ENCODE assay signal across 20 mouse cellular contexts in the genomic region with DNA sequence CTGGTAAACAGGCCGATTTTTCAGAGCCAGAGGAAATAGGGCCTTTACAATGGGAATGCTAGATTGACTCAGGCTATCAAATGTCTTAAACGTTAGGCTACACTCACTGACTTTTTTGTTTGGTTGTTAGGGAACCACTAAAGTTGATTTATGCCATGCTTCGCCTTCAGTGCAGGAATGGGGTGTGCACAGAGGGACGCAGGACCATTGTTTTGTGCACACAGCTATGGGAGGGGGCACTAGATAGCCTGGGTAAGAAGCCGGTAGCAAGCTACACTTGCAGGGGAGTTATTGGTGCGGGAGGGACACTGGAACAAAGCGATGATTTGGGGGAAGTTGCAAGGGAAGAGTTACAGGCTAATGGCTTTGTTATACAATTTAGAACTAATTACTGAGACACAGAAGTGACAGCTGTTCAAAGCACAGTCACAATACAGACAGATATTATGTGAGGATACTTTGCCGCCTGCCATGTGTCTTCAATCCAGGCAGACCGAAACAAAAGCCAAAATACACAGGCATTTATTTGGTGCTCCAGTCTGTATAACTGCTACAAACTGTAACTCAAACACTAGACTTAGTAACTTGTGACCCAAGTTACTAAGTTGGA.
DNase-seq lines count a peak whose midpoint lies in the region; ATAC-seq and TF ChIP-seq lines count a peak whose summit lies in the region.
"Had no signal": no experiment of that assay in that cellular context is flagged by ENCODE, and none has a peak within 500 bp of the region (broad histone marks: within the 10 kb centered on the region; RNA-seq: fewer than 3 reads in every experiment).

No protein-coding gene starts in this region.

- TF ChIP-seq CTCF in forebrain, postnatal 0 days (IDR thresholded peaks at IDR 0.05; ENCODE audit: low read depth): no peak
- TF ChIP-seq CTCF in gastrocnemius, adult 2 months (IDR thresholded peaks at IDR 0.05): no peak

- H3K27me3 ChIP-seq in hindbrain, embryonic 11.5 days (ENCODE audit: control insufficient read depth, insufficient read depth, low read length): no peaks in the 10 kb centered on the region
- H3K27me3 ChIP-seq in hindbrain, embryonic 10.5 days (ENCODE audit: insufficient read depth, poor library complexity, severe bottlenecking): no peaks in the 10 kb centered on the region
- no peaks in the 10 kb centered on the region for H3K27me3 ChIP-seq in forebrain, postnatal 0 days (ENCODE audit: insufficient read depth, low read length)
- H3K27me3 ChIP-seq in neural tube, embryonic 15.5 days (replicated peaks): no peaks in the 10 kb centered on the region
- H3K27me3 ChIP-seq: heart, embryonic 15.5 days; midbrain, embryonic 13.5 days had no signal

- H3K27ac ChIP-seq in hindbrain, embryonic 11.5 days (ENCODE audit: low read depth, low read length): no peak overlapping the region
- H3K27ac ChIP-seq in hindbrain, embryonic 10.5 days: no peak overlapping the region
- H3K27ac ChIP-seq in forebrain, postnatal 0 days (ENCODE audit: low read depth, low read length): no peak overlapping the region
- H3K27ac ChIP-seq in neural tube, embryonic 15.5 days (replicated peaks): no peak overlapping the region
- no peak overlapping the region for H3K27ac ChIP-seq in gastrocnemius, adult 2 months
- H3K27ac ChIP-seq: heart, adult 2 months; heart, embryonic 15.5 days; midbrain, embryonic 13.5 days had no signal

- no peaks in the 10 kb centered on the region for H3K36me3 ChIP-seq in hindbrain, embryonic 11.5 days (ENCODE audit: control insufficient read depth, insufficient read depth, low read length)
- 0 out of 2 replicates have a peak, but pooled peaks cover 3% of the 10 kb centered on the region for H3K36me3 ChIP-seq in hindbrain, embryonic 10.5 days
- no peaks in the 10 kb centered on the region for H3K36me3 ChIP-seq in forebrain, postnatal 0 days (ENCODE audit: insufficient read depth)
- H3K36me3 ChIP-seq in neural tube, embryonic 15.5 days: no peaks in the 10 kb centered on the region
- H3K36me3 ChIP-seq: heart, embryonic 15.5 days; midbrain, embryonic 13.5 days had no signal

- no peaks in the 10 kb centered on the region for H3K9me3 ChIP-seq in hindbrain, embryonic 11.5 days (ENCODE audit: control insufficient read depth, low read length)
- no peaks in the 10 kb centered on the region for H3K9me3 ChIP-seq in hindbrain, embryonic 10.5 days
- no peaks in the 10 kb centered on the region for H3K9me3 ChIP-seq in forebrain, postnatal 0 days (ENCODE audit: low read length)
- no peaks in the 10 kb centered on the region for H3K9me3 ChIP-seq in neural tube, embryonic 15.5 days (replicated peaks)
- H3K9me3 ChIP-seq: heart, embryonic 15.5 days; midbrain, embryonic 13.5 days had no signal

- peak; percentile 14 for DNase-seq in hindbrain, embryonic 11.5 days (ENCODE audit: low spot score)
- DNase-seq in hindbrain, embryonic 10.5 days (ENCODE audit: low spot score): no peak
- peak; percentile 83 for DNase-seq in retina, postnatal 1 day
- DNase-seq in retina, embryonic 14.5 days (ENCODE audit: low spot score): no peak
- peak; percentile 9 for DNase-seq in forebrain, postnatal 0 days
- no peak for DNase-seq in gastrocnemius, adult 2 months
- DNase-seq: adrenal gland, postnatal 25 days; cerebellum, adult 9-10 months; heart, adult 2 months; kidney, adult 11 months; left cerebral cortex, postnatal 4 days; lung, adult 2 months; lung, postnatal 36 days; right cerebral cortex, postnatal 4 days; thymus, postnatal 36 days had no signal

- intact Hi-C loops in gastrocnemius, adult 2 months (cut with DNase I): no loop called here

- H3K4me1 ChIP-seq in hindbrain, embryonic 11.5 days (replicated peaks; ENCODE audit: control insufficient read depth, insufficient read depth, low read length): no peaks in the 10 kb centered on the region
- peaks cover 9% of the 10 kb centered on the region for H3K4me1 ChIP-seq in hindbrain, embryonic 10.5 days (replicated peaks)
- no peaks in the 10 kb centered on the region for H3K4me1 ChIP-seq in forebrain, postnatal 0 days (ENCODE audit: insufficient read depth)
- H3K4me1 ChIP-seq in neural tube, embryonic 15.5 days: peaks cover 4% of the 10 kb centered on the region; the same call in 1 of the 2 replicates

- H3K9ac ChIP-seq in hindbrain, embryonic 11.5 days (ENCODE audit: low read depth, low read length): no peak overlapping the region
- no peak overlapping the region for H3K9ac ChIP-seq in forebrain, postnatal 0 days
- H3K9ac ChIP-seq in neural tube, embryonic 15.5 days (replicated peaks): no peak overlapping the region
- H3K9ac ChIP-seq: heart, embryonic 15.5 days; midbrain, embryonic 13.5 days had no signal

- H3K4me2 ChIP-seq in hindbrain, embryonic 11.5 days (replicated peaks; ENCODE audit: low read depth, low read length): no peak overlapping the region
- H3K4me2 ChIP-seq in forebrain, postnatal 0 days (ENCODE audit: low read depth): no peak overlapping the region
- H3K4me2 ChIP-seq in neural tube, embryonic 15.5 days: no peak overlapping the region
- H3K4me2 ChIP-seq: heart, embryonic 15.5 days; liver, embryonic 11.5 days; midbrain, embryonic 13.5 days had no signal

- 43% methylated on average over 9 of the region's 9 CpGs for WGBS in hindbrain, embryonic 11.5 days
- 62% methylated on average over 9 of the region's 9 CpGs for WGBS in hindbrain, embryonic 10.5 days
- WGBS in forebrain, postnatal 0 days: 40% methylated on average over 9 of the region's 9 CpGs
- 12% methylated on average over 9 of the region's 9 CpGs for WGBS in neural tube, embryonic 15.5 days

- ATAC-seq in hindbrain, embryonic 11.5 days (ENCODE audit: low FRiP score): peak; percentile 81
- ATAC-seq in forebrain, postnatal 0 days: peak; percentile 38; the same call in 1 of the 2 replicates
- ATAC-seq in neural tube, embryonic 15.5 days (ENCODE audit: low FRiP score): peak; percentile 57; the same call in 1 of the 2 replicates
- no peak for ATAC-seq in megakaryocyte, adult 5-6 weeks (ENCODE audit: poor library complexity, severe bottlenecking)
- ATAC-seq: midbrain, embryonic 13.5 days had no signal

- no peak overlapping the region for H3K4me3 ChIP-seq in hindbrain, embryonic 11.5 days (ENCODE audit: low read depth, low read length)
- no peak overlapping the region for H3K4me3 ChIP-seq in hindbrain, embryonic 10.5 days
- no peak overlapping the region for H3K4me3 ChIP-seq in forebrain, postnatal 0 days (ENCODE audit: low read depth, low read length)
- no peak overlapping the region for H3K4me3 ChIP-seq in neural tube, embryonic 15.5 days (replicated peaks)
- no peak overlapping the region for H3K4me3 ChIP-seq in gastrocnemius, adult 2 months
- H3K4me3 ChIP-seq: heart, adult 2 months; heart, embryonic 15.5 days; midbrain, embryonic 13.5 days had no signal

Comparison
In these comparisons a context has a peak if more than half of its experiments do, and no peak if none do; other contexts are left out.
1. DNase-seq: peak in hindbrain, embryonic 11.5 days (single experiment), retina, postnatal 1 day (single experiment) and forebrain, postnatal 0 days (single experiment); none in hindbrain, embryonic 10.5 days (single experiment), retina, embryonic 14.5 days (single experiment) and gastrocnemius, adult 2 months (single experiment).